In genomic region chr6:98048671-98049438, GRCm38 (mm10) we compare ENCODE assay signal across 10 mouse cellular contexts.
A peak's percentile ranks its signal among the peaks of the same experiment; 100 is the strongest.
DNase-seq lines count a peak whose midpoint lies in the region; ATAC-seq lines count a peak whose summit lies in the region.
"Had no signal": no experiment of that assay in that cellular context is flagged by ENCODE, and none has a peak within 500 bp of the region (broad histone marks: within the 10 kb centered on the region; RNA-seq: fewer than 3 reads in every experiment).

No protein-coding gene starts in this region.

- WGBS in heart, embryonic 16.5 days: 57% methylated on average over 14 of the region's 14 CpGs
- WGBS in heart, embryonic 10.5 days: 66% methylated on average over 14 of the region's 14 CpGs
- WGBS in forebrain, embryonic 14.5 days: 20% methylated on average over 14 of the region's 14 CpGs
- WGBS in midbrain, embryonic 11.5 days: 28% methylated on average over 14 of the region's 14 CpGs

- H3K36me3 ChIP-seq in heart, embryonic 16.5 days (ENCODE audit: control insufficient read depth, insufficient read depth): no peaks in the 10 kb centered on the region
- no peaks in the 10 kb centered on the region for H3K36me3 ChIP-seq in heart, embryonic 10.5 days
- H3K36me3 ChIP-seq in forebrain, embryonic 14.5 days (ENCODE audit: control insufficient read depth, insufficient read depth, low read length): no peaks in the 10 kb centered on the region
- H3K36me3 ChIP-seq in midbrain, embryonic 11.5 days (ENCODE audit: control insufficient read depth, insufficient read depth, low read length): no peaks in the 10 kb centered on the region
- H3K36me3 ChIP-seq: heart, embryonic 13.5 days; liver, embryonic 13.5 days had no signal

- ATAC-seq in heart, embryonic 16.5 days (replicated peaks; ENCODE audit: extremely low read depth, insufficient read depth, low FRiP score): peak; percentile 23; the same call in 1 of the 2 replicates
- peak; percentile 65 for ATAC-seq in forebrain, embryonic 14.5 days
- peak; percentile 96 for ATAC-seq in midbrain, embryonic 11.5 days (ENCODE audit: low FRiP score)

- H3K4me1 ChIP-seq in heart, embryonic 16.5 days (ENCODE audit: control insufficient read depth, insufficient read depth, low read length): no peaks in the 10 kb centered on the region
- H3K4me1 ChIP-seq in heart, embryonic 10.5 days: no peaks in the 10 kb centered on the region
- peaks cover 15% of the 10 kb centered on the region for H3K4me1 ChIP-seq in forebrain, embryonic 14.5 days (ENCODE audit: control insufficient read depth, insufficient read depth, low read length)
- H3K4me1 ChIP-seq in midbrain, embryonic 11.5 days (ENCODE audit: control insufficient read depth, insufficient read depth, low read length): peaks cover 15% of the 10 kb centered on the region; the same call in 1 of the 2 replicates
- H3K4me1 ChIP-seq: heart, embryonic 13.5 days; liver, embryonic 13.5 days had no signal

- no peak overlapping the region for H3K4me2 ChIP-seq in heart, embryonic 16.5 days (ENCODE audit: low read depth, low read length)
- no peak overlapping the region for H3K4me2 ChIP-seq in forebrain, embryonic 14.5 days (ENCODE audit: low read length)
- peak overlapping the region; percentile 7; the same call in 1 of the 2 replicates for H3K4me2 ChIP-seq in midbrain, embryonic 11.5 days
- H3K4me2 ChIP-seq: heart, embryonic 13.5 days; liver, embryonic 13.5 days had no signal

- no peak overlapping the region for H3K4me3 ChIP-seq in heart, embryonic 16.5 days (ENCODE audit: low read length)
- no peak overlapping the region for H3K4me3 ChIP-seq in heart, embryonic 10.5 days
- H3K4me3 ChIP-seq in forebrain, embryonic 14.5 days (ENCODE audit: low read depth, low read length): no peak overlapping the region
- no peak overlapping the region for H3K4me3 ChIP-seq in midbrain, embryonic 11.5 days (ENCODE audit: low read depth, low read length)
- H3K4me3 ChIP-seq: heart, embryonic 13.5 days; liver, embryonic 13.5 days had no signal

- no peak overlapping the region for H3K9ac ChIP-seq in heart, embryonic 16.5 days (ENCODE audit: low read length)
- no peak overlapping the region; the same call in 1 of the 2 replicates for H3K9ac ChIP-seq in forebrain, embryonic 14.5 days (ENCODE audit: low read length)
- H3K9ac ChIP-seq in midbrain, embryonic 11.5 days (ENCODE audit: low read length): peak overlapping the region; percentile 36; the same call in 1 of the 2 replicates
- H3K9ac ChIP-seq: heart, embryonic 13.5 days; liver, embryonic 13.5 days had no signal

- H3K27me3 ChIP-seq in heart, embryonic 16.5 days (ENCODE audit: control insufficient read depth, insufficient read depth, low read length): no peaks in the 10 kb centered on the region
- H3K27me3 ChIP-seq in heart, embryonic 10.5 days (ENCODE audit: insufficient read depth, poor library complexity, severe bottlenecking): no peaks in the 10 kb centered on the region
- H3K27me3 ChIP-seq in forebrain, embryonic 14.5 days (replicated peaks; ENCODE audit: control insufficient read depth, insufficient read depth, low read length): no peaks in the 10 kb centered on the region
- no peaks in the 10 kb centered on the region for H3K27me3 ChIP-seq in midbrain, embryonic 11.5 days (ENCODE audit: control insufficient read depth, insufficient read depth, low read length)
- H3K27me3 ChIP-seq: heart, embryonic 13.5 days; liver, embryonic 13.5 days had no signal

- no peak for DNase-seq in heart, embryonic 10.5 days (ENCODE audit: low spot score)
- DNase-seq in embryo, embryonic 10 days (ENCODE audit: low spot score): peak; percentile 81
- DNase-seq in forebrain, embryonic 14.5 days (ENCODE audit: low spot score): peak; percentile 70
- DNase-seq in midbrain, embryonic 11.5 days (ENCODE audit: low spot score, missing footprints): peak; percentile 89
- DNase-seq in lung, adult 18-20 months: no peak
- no peak for DNase-seq in c-Kit-positive CD71-positive TER-119-positive erythroid progenitor cells, embryonic 14.5 days (ENCODE audit: low spot score)
- no peak for DNase-seq in thymus, postnatal 10 days (ENCODE audit: low spot score in 2 of 2)
- DNase-seq: liver, embryonic 13.5 days had no signal

- no peak overlapping the region for H3K27ac ChIP-seq in heart, embryonic 16.5 days (ENCODE audit: low read length)
- no peak overlapping the region for H3K27ac ChIP-seq in heart, embryonic 10.5 days
- peak overlapping the region; percentile 35; the same call in 1 of the 2 replicates for H3K27ac ChIP-seq in forebrain, embryonic 14.5 days (ENCODE audit: low read depth, low read length)
- H3K27ac ChIP-seq in midbrain, embryonic 11.5 days (ENCODE audit: low read depth, low read length): peak overlapping the region; percentile 84
- H3K27ac ChIP-seq: heart, embryonic 13.5 days; liver, embryonic 13.5 days had no signal

- no peaks in the 10 kb centered on the region for H3K9me3 ChIP-seq in heart, embryonic 16.5 days (replicated peaks; ENCODE audit: control insufficient read depth, low read length)
- no peaks in the 10 kb centered on the region for H3K9me3 ChIP-seq in heart, embryonic 10.5 days
- H3K9me3 ChIP-seq in forebrain, embryonic 14.5 days (replicated peaks; ENCODE audit: control insufficient read depth, low read length): no peaks in the 10 kb centered on the region
- no peaks in the 10 kb centered on the region for H3K9me3 ChIP-seq in midbrain, embryonic 11.5 days (ENCODE audit: control insufficient read depth, low read length)
- H3K9me3 ChIP-seq: heart, embryonic 13.5 days; liver, embryonic 13.5 days had no signal

Comparison
In these comparisons a context has a peak if more than half of its experiments do, and no peak if none do; other contexts are left out.
1. ATAC-seq: peak in every context shown above with its lines; median percentile 96 in midbrain, embryonic 11.5 days; 65 in forebrain, embryonic 14.5 days; 23 in heart, embryonic 16.5 days.
2. H3K27ac ChIP-seq: peak in forebrain, embryonic 14.5 days (single experiment) and midbrain, embryonic 11.5 days (single experiment); none in heart, embryonic 16.5 days (single experiment) and heart, embryonic 10.5 days (single experiment).
3. DNase-seq: peak in embryo, embryonic 10 days (single experiment), forebrain, embryonic 14.5 days (single experiment) and midbrain, embryonic 11.5 days (single experiment); none in heart, embryonic 10.5 days (single experiment), lung, adult 18-20 months (0 of 2), c-Kit-positive CD71-positive TER-119-positive erythroid progenitor cells, embryonic 14.5 days (single experiment) and thymus, postnatal 10 days (0 of 2).